Mouse (Mus musculus): ENCODE results near the gene Mgst3. TPM values are rescaled to one million over a fixed set of nuclear protein-coding genes. Genes with fewer than 3 reads are reported as not detected.
"Not testable (repeated sequence)": the region's sequence is repeated elsewhere in the genome, so short reads cannot be mapped to it uniquely, and the experiment has no call there.

The Mgst3 gene
- polyA plus RNA-seq, 1 experiment from 2014 or later = 179 TPM

GRCm38 (mm10) chr1:167362819-167363218, 30.8 kb downstream of the Mgst3 start:
- no peaks in the 10 kb centered on the region for H3K9me3 ChIP-seq (replicated peaks; ENCODE audit: control insufficient read depth, low read length)
- no peak overlapping the region for H3K27ac ChIP-seq (ENCODE audit: low read depth, low read length)
- 83% methylated on average over 4 of the region's 4 CpGs for WGBS (ENCODE audit: insufficient replicate concordance)
- no peak overlapping the region for H3K9ac ChIP-seq (ENCODE audit: low read depth, low read length)
- no peaks in the 10 kb centered on the region for H3K27me3 ChIP-seq (ENCODE audit: control insufficient read depth, insufficient read depth, low read length)
- H3K36me3 ChIP-seq (ENCODE audit: control insufficient read depth, insufficient read depth, low read length) = peaks cover 8% of the 10 kb centered on the region
- no peak overlapping the region for H3K4me3 ChIP-seq (ENCODE audit: low read depth, low read length)
- no peak for ATAC-seq (replicated peaks; ENCODE audit: insufficient number of reproducible peaks, low FRiP score, low TSS enrichment)
- 0 out of 2 replicates have a peak, but pooled peaks cover 2% of the 10 kb centered on the region for H3K4me1 ChIP-seq (ENCODE audit: control insufficient read depth, insufficient read depth, low read length)
- H3K4me2 ChIP-seq = no peak overlapping the region

DNA sequence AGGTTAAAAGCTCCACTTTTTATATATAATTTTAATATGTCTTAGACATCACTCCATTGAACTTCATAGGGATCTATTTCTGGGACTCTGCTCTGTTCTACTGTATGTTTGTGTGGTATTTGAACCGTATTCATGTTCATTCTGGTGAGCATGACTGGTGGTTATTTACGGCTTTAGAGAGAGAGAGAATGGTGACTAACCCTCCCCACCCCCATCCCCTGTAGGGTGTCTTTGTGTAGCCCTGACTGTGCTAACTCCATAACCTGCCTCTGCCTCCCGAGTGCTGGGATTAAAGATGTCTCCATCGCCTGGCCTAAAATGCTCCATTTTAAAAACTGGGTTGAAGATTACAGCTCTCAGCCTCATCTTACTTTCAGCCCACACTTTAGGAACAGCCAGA, 33.4 kb downstream of the Mgst3 start:
- Histone ChIP-seq H3K9me3 (replicated peaks; ENCODE audit: control insufficient read depth, low read length) (no peaks in the 10 kb centered on the region), H3K4me2 (no peak overlapping the region), H3K4me1 (ENCODE audit: control insufficient read depth, insufficient read depth, low read length) (0 out of 2 replicates have a peak, but pooled peaks cover 2% of the 10 kb centered on the region), H3K4me3 (ENCODE audit: low read depth, low read length) (no peak overlapping the region), H3K27ac (ENCODE audit: low read depth, low read length) (no peak overlapping the region), H3K27me3 (ENCODE audit: control insufficient read depth, insufficient read depth, low read length) (no peaks in the 10 kb centered on the region), H3K9ac (ENCODE audit: low read depth, low read length) (no peak overlapping the region), H3K36me3 (ENCODE audit: control insufficient read depth, insufficient read depth, low read length) (peaks cover 8% of the 10 kb centered on the region; the same call in 1 of the 2 replicates)
- ATAC-seq (replicated peaks; ENCODE audit: insufficient number of reproducible peaks, low FRiP score, low TSS enrichment) = no peak
- WGBS (ENCODE audit: insufficient replicate concordance) = 87% methylated on average over 4 of the region's 4 CpGs

DNA sequence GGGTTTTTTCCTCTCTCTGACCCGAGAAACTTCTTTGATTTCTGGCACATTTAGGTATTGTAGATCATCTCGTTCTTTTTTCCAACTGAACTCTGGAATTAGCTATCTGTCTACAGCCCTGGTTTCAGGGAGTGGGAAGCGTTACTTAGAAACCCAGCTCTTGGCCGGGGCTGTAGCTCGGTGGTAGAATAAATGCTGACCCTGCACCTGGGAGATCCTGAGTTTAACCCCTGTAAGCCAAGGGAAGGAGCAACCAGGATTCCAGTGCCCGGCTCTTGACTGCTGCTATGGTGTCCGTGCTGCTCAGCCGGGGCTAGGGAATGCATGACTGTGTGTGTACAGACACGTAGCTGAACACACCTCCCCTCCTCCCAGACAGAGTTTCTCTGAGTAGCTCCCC, 34.9 kb downstream of the Mgst3 start:
- Histone ChIP-seq H3K27ac (ENCODE audit: low read depth, low read length) (no peak overlapping the region), H3K9me3 (replicated peaks; ENCODE audit: control insufficient read depth, low read length) (no peaks in the 10 kb centered on the region), H3K4me1 (ENCODE audit: control insufficient read depth, insufficient read depth, low read length) (0 out of 2 replicates have a peak, but pooled peaks cover 5% of the 10 kb centered on the region), H3K36me3 (ENCODE audit: control insufficient read depth, insufficient read depth, low read length) (peaks cover 4% of the 10 kb centered on the region; the same call in 1 of the 2 replicates), H3K4me2 (no peak overlapping the region), H3K27me3 (ENCODE audit: control insufficient read depth, insufficient read depth, low read length) (no peaks in the 10 kb centered on the region), H3K4me3 (ENCODE audit: low read depth, low read length) (no peak overlapping the region), H3K9ac (ENCODE audit: low read depth, low read length) (no peak overlapping the region)
- WGBS (ENCODE audit: insufficient replicate concordance) = 84% methylated on average over 9 of the region's 9 CpGs
- no peak for ATAC-seq (replicated peaks; ENCODE audit: insufficient number of reproducible peaks, low FRiP score, low TSS enrichment)

GRCm38 (mm10) chr1:167357387-167357786, 36.3 kb downstream of the Mgst3 start:
- no peak overlapping the region for H3K9ac ChIP-seq (ENCODE audit: low read depth, low read length)
- 95% methylated on average over 9 of the region's 9 CpGs for WGBS (ENCODE audit: insufficient replicate concordance)
- no peaks in the 10 kb centered on the region for H3K27me3 ChIP-seq (ENCODE audit: control insufficient read depth, insufficient read depth, low read length)
- H3K9me3 ChIP-seq (replicated peaks; ENCODE audit: control insufficient read depth, low read length) = no peaks in the 10 kb centered on the region
- H3K27ac ChIP-seq (ENCODE audit: low read depth, low read length) = no peak overlapping the region
- ATAC-seq (replicated peaks; ENCODE audit: insufficient number of reproducible peaks, low FRiP score, low TSS enrichment) = no peak
- no peak overlapping the region for H3K4me3 ChIP-seq (ENCODE audit: low read depth, low read length)
- H3K36me3 ChIP-seq (ENCODE audit: control insufficient read depth, insufficient read depth, low read length) = peaks cover 4% of the 10 kb centered on the region; the same call in 1 of the 2 replicates
- H3K4me2 ChIP-seq = no peak overlapping the region
- H3K4me1 ChIP-seq (ENCODE audit: control insufficient read depth, insufficient read depth, low read length) = 0 out of 2 replicates have a peak, but pooled peaks cover 3% of the 10 kb centered on the region

GRCm38 (mm10) chr1:167352403-167352802, 41.2 kb downstream of the Mgst3 start:
- Histone ChIP-seq H3K27me3 (ENCODE audit: control insufficient read depth, insufficient read depth, low read length) (no peaks in the 10 kb centered on the region), H3K4me3 (ENCODE audit: low read depth, low read length) (no peak overlapping the region), H3K36me3 (ENCODE audit: control insufficient read depth, insufficient read depth, low read length) (peaks cover 4% of the 10 kb centered on the region; the same call in 1 of the 2 replicates), H3K27ac (ENCODE audit: low read depth, low read length) (no peak overlapping the region), H3K4me2 (no peak overlapping the region), H3K4me1 (ENCODE audit: control insufficient read depth, insufficient read depth, low read length) (0 out of 2 replicates have a peak, but pooled peaks cover 3% of the 10 kb centered on the region), H3K9me3 (replicated peaks; ENCODE audit: control insufficient read depth, low read length) (no peaks in the 10 kb centered on the region), H3K9ac (ENCODE audit: low read depth, low read length) (no peak overlapping the region)
- ATAC-seq (replicated peaks; ENCODE audit: insufficient number of reproducible peaks, low FRiP score, low TSS enrichment) = no peak
- 91% methylated on average over 14 of the region's 14 CpGs for WGBS (ENCODE audit: insufficient replicate concordance)

- no peaks in the 10 kb centered on the region for H3K27me3 ChIP-seq (ENCODE audit: control insufficient read depth, insufficient read depth, low read length)
- 0 out of 2 replicates have a peak, but pooled peaks cover 3% of the 10 kb centered on the region for H3K4me1 ChIP-seq (ENCODE audit: control insufficient read depth, insufficient read depth, low read length)
- 26% methylated on average over 13 of the region's 13 CpGs for WGBS (ENCODE audit: insufficient replicate concordance)
- H3K27ac ChIP-seq (ENCODE audit: low read depth, low read length) = no peak overlapping the region
- no peak for ATAC-seq (replicated peaks; ENCODE audit: insufficient number of reproducible peaks, low FRiP score, low TSS enrichment)
- H3K4me2 ChIP-seq = peak overlapping the region; percentile 73
- H3K9ac ChIP-seq (ENCODE audit: low read depth, low read length) = peak overlapping the region; percentile 93
- H3K4me3 ChIP-seq (ENCODE audit: low read depth, low read length) = peak overlapping the region; percentile 79
- H3K9me3 ChIP-seq (replicated peaks; ENCODE audit: control insufficient read depth, low read length) = no peaks in the 10 kb centered on the region
- peaks cover 4% of the 10 kb centered on the region; the same call in 1 of the 2 replicates for H3K36me3 ChIP-seq (ENCODE audit: control insufficient read depth, insufficient read depth, low read length)
Observed at GRCm38 (mm10) chr1:167350597-167351415, 42.8 kb downstream of the Mgst3 start.

DNA sequence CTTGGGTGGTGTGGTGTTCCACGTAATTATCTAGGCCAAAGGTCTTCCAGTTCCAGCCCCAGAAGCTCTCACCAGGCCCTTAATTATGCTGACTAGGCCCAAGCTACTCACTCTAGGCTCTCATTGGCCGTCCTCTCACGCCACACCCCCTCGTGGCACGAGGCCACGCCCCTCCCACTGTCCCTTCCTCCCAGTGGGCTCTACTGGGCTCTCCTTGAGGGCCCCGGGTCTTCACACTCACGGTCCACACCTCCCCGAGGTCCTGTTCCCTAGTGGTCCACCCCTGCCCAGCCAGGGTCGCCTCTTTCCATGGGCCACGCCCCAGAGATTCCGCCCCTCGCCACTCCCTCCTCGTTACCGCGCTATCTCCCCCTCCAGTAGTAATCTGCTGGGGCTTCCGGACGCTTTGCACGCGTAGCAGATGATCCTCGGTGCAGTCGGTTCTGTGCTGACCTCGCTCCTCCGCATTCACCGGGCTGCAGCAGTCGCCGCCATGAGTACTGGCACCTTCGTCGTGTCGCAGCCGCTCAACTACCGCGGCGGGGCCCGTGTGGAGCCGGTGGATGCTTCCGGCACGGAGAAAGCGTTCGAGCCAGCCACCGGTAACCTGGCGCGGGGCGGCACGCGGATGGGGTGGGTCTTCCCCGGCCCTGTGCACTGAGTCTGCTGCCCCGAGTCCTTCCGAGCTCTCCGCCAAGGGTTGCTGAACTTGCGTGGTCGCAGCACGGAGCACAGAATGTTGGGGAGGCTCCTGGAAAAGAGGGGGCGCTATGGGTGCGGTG, 43.6 kb downstream of the Mgst3 start, which contains the start of gene Aldh9a1:
Gene Aldh9a1 (plus strand): TSS at position 177 of the 782 bp plus-strand sequence.
- H3K4me2 ChIP-seq = peak within 1 kb of the TSS; percentile 73
- no peaks in the 10 kb centered on the region for H3K27me3 ChIP-seq (ENCODE audit: control insufficient read depth, insufficient read depth, low read length)
- peak within 1 kb of the TSS; percentile 81 for H3K27ac ChIP-seq (ENCODE audit: low read depth, low read length)
- H3K36me3 ChIP-seq (ENCODE audit: control insufficient read depth, insufficient read depth, low read length) = no peaks in the 10 kb centered on the region
- peak within 1 kb of the TSS; percentile 79 for H3K4me3 ChIP-seq (ENCODE audit: low read depth, low read length)
- H3K9ac ChIP-seq (ENCODE audit: low read depth, low read length) = peak within 1 kb of the TSS; percentile 93
- WGBS (ENCODE audit: insufficient replicate concordance) = under 1% methylated on average over 55 of the region's 55 CpGs
- peak; percentile 97 for ATAC-seq (replicated peaks; ENCODE audit: insufficient number of reproducible peaks, low FRiP score, low TSS enrichment)
- no peaks in the 10 kb centered on the region for H3K9me3 ChIP-seq (replicated peaks; ENCODE audit: control insufficient read depth, low read length)
- H3K4me1 ChIP-seq (ENCODE audit: control insufficient read depth, insufficient read depth, low read length) = 0 out of 2 replicates have a peak, but pooled peaks cover 3% of the 10 kb centered on the region

GRCm38 (mm10) chr1:167349206-167349605, 44.4 kb downstream of the Mgst3 start:
- H3K4me3 ChIP-seq (ENCODE audit: low read depth, low read length); H3K27me3 ChIP-seq (ENCODE audit: control insufficient read depth, insufficient read depth, low read length); H3K36me3 ChIP-seq (ENCODE audit: control insufficient read depth, insufficient read depth, low read length); H3K4me1 ChIP-seq (ENCODE audit: control insufficient read depth, insufficient read depth, low read length); ATAC-seq (replicated peaks; ENCODE audit: insufficient number of reproducible peaks, low FRiP score, low TSS enrichment); H3K9me3 ChIP-seq (replicated peaks; ENCODE audit: control insufficient read depth, low read length); H3K9ac ChIP-seq (ENCODE audit: low read depth, low read length): not testable (repeated sequence)
- peak overlapping the region; percentile 81 for H3K27ac ChIP-seq (ENCODE audit: low read depth, low read length)
- peak overlapping the region; percentile 73 for H3K4me2 ChIP-seq
- WGBS (ENCODE audit: insufficient replicate concordance) = 55% methylated on average over 3 of the region's 3 CpGs

Data from heart, embryonic 11.5 days (tissue).